Mouse (Mus musculus): ENCODE data around the gene Elmo1. TPM values are rescaled to one million over a fixed set of nuclear protein-coding genes. Genes with fewer than 3 reads are reported as not detected.

Gene Elmo1
- polyA plus RNA-seq, 1 experiment from 2014 or later: 17.4 TPM

- Histone ChIP-seq H3K9ac (no peak overlapping the region), H3K9me3 (no peaks in the 10 kb centered on the region), H3K36me3 (no peaks in the 10 kb centered on the region), H3K27me3 (no peaks in the 10 kb centered on the region), H3K4me1 (no peaks in the 10 kb centered on the region), H3K27ac (no peak overlapping the region), H3K4me3 (no peak overlapping the region), H3K4me2 (no peak overlapping the region)
- WGBS: 25% methylated on average over 7 of the region's 7 CpGs
- no peak for ATAC-seq (ENCODE audit: insufficient number of reproducible peaks, low FRiP score, low TSS enrichment, low read depth)
Observed at GRCm38 (mm10) chr13:20365828-20366593, 275.6 kb downstream of the Elmo1 start.

GRCm38 (mm10) chr13:20370036-20370802, 279.8 kb downstream of the Elmo1 start:
- no peak for ATAC-seq (ENCODE audit: insufficient number of reproducible peaks, low FRiP score, low TSS enrichment, low read depth)
- no peak overlapping the region for H3K4me3 ChIP-seq
- no peaks in the 10 kb centered on the region for H3K36me3 ChIP-seq
- WGBS: 75% methylated on average over 5 of the region's 5 CpGs
- no peak overlapping the region for H3K27ac ChIP-seq
- no peaks in the 10 kb centered on the region for H3K27me3 ChIP-seq
- H3K4me2 ChIP-seq: no peak overlapping the region
- H3K9ac ChIP-seq: no peak overlapping the region
- no peaks in the 10 kb centered on the region for H3K4me1 ChIP-seq
- no peaks in the 10 kb centered on the region for H3K9me3 ChIP-seq

- H3K27ac ChIP-seq: no peak overlapping the region
- no peaks in the 10 kb centered on the region for H3K9me3 ChIP-seq
- no peak overlapping the region for H3K4me2 ChIP-seq
- H3K4me3 ChIP-seq: no peak overlapping the region
- H3K36me3 ChIP-seq: no peaks in the 10 kb centered on the region
- 80% methylated on average over 6 of the region's 6 CpGs for WGBS
- H3K27me3 ChIP-seq: no peaks in the 10 kb centered on the region
- ATAC-seq (ENCODE audit: insufficient number of reproducible peaks, low FRiP score, low TSS enrichment, low read depth): no peak
- H3K4me1 ChIP-seq: no peaks in the 10 kb centered on the region
- no peak overlapping the region for H3K9ac ChIP-seq
Observed at GRCm38 (mm10) chr13:20371501-20371900, 281.1 kb downstream of the Elmo1 start.

- no peak for ATAC-seq (ENCODE audit: insufficient number of reproducible peaks, low FRiP score, low TSS enrichment, low read depth)
- WGBS: 56% methylated on average over 4 of the region's 4 CpGs
Observed at GRCm38 (mm10) chr13:20372335-20372734, 281.9 kb downstream of the Elmo1 start.

GRCm38 (mm10) chr13:20378869-20379268, 288.5 kb downstream of the Elmo1 start:
- no peak overlapping the region for H3K4me2 ChIP-seq
- no peak overlapping the region for H3K4me3 ChIP-seq
- H3K9me3 ChIP-seq: no peaks in the 10 kb centered on the region
- H3K36me3 ChIP-seq: no peaks in the 10 kb centered on the region
- H3K4me1 ChIP-seq: no peaks in the 10 kb centered on the region
- H3K27me3 ChIP-seq: no peaks in the 10 kb centered on the region
- H3K9ac ChIP-seq: no peak overlapping the region
- 65% methylated on average over 8 of the region's 8 CpGs for WGBS
- H3K27ac ChIP-seq: no peak overlapping the region
- no peak for ATAC-seq (ENCODE audit: insufficient number of reproducible peaks, low FRiP score, low TSS enrichment, low read depth)

More at GRCm38 (mm10) chr13:20372335-20372734, 281.9 kb downstream of the Elmo1 start:
- Histone ChIP-seq H3K27ac (no peak overlapping the region), H3K27me3 (no peaks in the 10 kb centered on the region), H3K9me3 (no peaks in the 10 kb centered on the region), H3K4me2 (no peak overlapping the region), H3K9ac (no peak overlapping the region), H3K36me3 (no peaks in the 10 kb centered on the region), H3K4me3 (no peak overlapping the region), H3K4me1 (no peaks in the 10 kb centered on the region)

- Histone ChIP-seq H3K4me2 (no peak overlapping the region), H3K4me1 (no peaks in the 10 kb centered on the region), H3K4me3 (no peak overlapping the region), H3K9ac (no peak overlapping the region), H3K27me3 (no peaks in the 10 kb centered on the region), H3K36me3 (no peaks in the 10 kb centered on the region), H3K9me3 (no peaks in the 10 kb centered on the region), H3K27ac (no peak overlapping the region)
- ATAC-seq (ENCODE audit: insufficient number of reproducible peaks, low FRiP score, low TSS enrichment, low read depth): no peak
- 78% methylated on average over 1 of the region's 1 CpGs for WGBS
Observed at GRCm38 (mm10) chr13:20383875-20384274, 293.5 kb downstream of the Elmo1 start.

- Histone ChIP-seq H3K27ac (no peak overlapping the region), H3K4me1 (no peaks in the 10 kb centered on the region), H3K4me2 (no peak overlapping the region), H3K36me3 (no peaks in the 10 kb centered on the region), H3K9ac (no peak overlapping the region), H3K9me3 (no peaks in the 10 kb centered on the region), H3K4me3 (no peak overlapping the region), H3K27me3 (no peaks in the 10 kb centered on the region)
- ATAC-seq (ENCODE audit: insufficient number of reproducible peaks, low FRiP score, low TSS enrichment, low read depth): no peak
- 77% methylated on average over 2 of the region's 2 CpGs for WGBS
Observed at GRCm38 (mm10) chr13:20384846-20385245, 294.4 kb downstream of the Elmo1 start.

GRCm38 (mm10) chr13:20385423-20385822, 295.0 kb downstream of the Elmo1 start:
- H3K9me3 ChIP-seq: no peaks in the 10 kb centered on the region
- no peaks in the 10 kb centered on the region for H3K36me3 ChIP-seq
- H3K9ac ChIP-seq: no peak overlapping the region
- H3K27me3 ChIP-seq: no peaks in the 10 kb centered on the region
- no peak for ATAC-seq (ENCODE audit: insufficient number of reproducible peaks, low FRiP score, low TSS enrichment, low read depth)
- no peaks in the 10 kb centered on the region for H3K4me1 ChIP-seq
- H3K27ac ChIP-seq: no peak overlapping the region
- WGBS: 62% methylated on average over 2 of the region's 2 CpGs
- H3K4me3 ChIP-seq: no peak overlapping the region
- no peak overlapping the region for H3K4me2 ChIP-seq

- H3K27ac ChIP-seq: no peak overlapping the region
- H3K9me3 ChIP-seq: no peaks in the 10 kb centered on the region
- H3K27me3 ChIP-seq: no peaks in the 10 kb centered on the region
- no peak overlapping the region for H3K4me2 ChIP-seq
- no peak for ATAC-seq (ENCODE audit: insufficient number of reproducible peaks, low FRiP score, low TSS enrichment, low read depth)
- H3K4me3 ChIP-seq: no peak overlapping the region
- WGBS: 79% methylated on average over 4 of the region's 4 CpGs
- H3K36me3 ChIP-seq: no peaks in the 10 kb centered on the region
- no peak overlapping the region for H3K9ac ChIP-seq
- H3K4me1 ChIP-seq: no peaks in the 10 kb centered on the region
Observed at GRCm38 (mm10) chr13:20386462-20387141, 296.2 kb downstream of the Elmo1 start.

- Histone ChIP-seq H3K27me3 (no peaks in the 10 kb centered on the region), H3K4me1 (no peaks in the 10 kb centered on the region), H3K36me3 (no peaks in the 10 kb centered on the region), H3K9ac (no peak overlapping the region), H3K27ac (no peak overlapping the region), H3K9me3 (no peaks in the 10 kb centered on the region), H3K4me3 (no peak overlapping the region), H3K4me2 (no peak overlapping the region)
- WGBS: 72% methylated on average over 3 of the region's 3 CpGs
- ATAC-seq (ENCODE audit: insufficient number of reproducible peaks, low FRiP score, low TSS enrichment, low read depth): no peak
Observed at GRCm38 (mm10) chr13:20392824-20393598, 302.6 kb downstream of the Elmo1 start.

- H3K27ac ChIP-seq: no peak overlapping the region
- no peak overlapping the region for H3K4me2 ChIP-seq
- H3K27me3 ChIP-seq: no peaks in the 10 kb centered on the region
- no peaks in the 10 kb centered on the region for H3K9me3 ChIP-seq
- H3K4me1 ChIP-seq: no peaks in the 10 kb centered on the region
- 77% methylated on average over 3 of the region's 3 CpGs for WGBS
- no peak overlapping the region for H3K9ac ChIP-seq
- no peak overlapping the region for H3K4me3 ChIP-seq
- no peak for ATAC-seq (ENCODE audit: insufficient number of reproducible peaks, low FRiP score, low TSS enrichment, low read depth)
- no peaks in the 10 kb centered on the region for H3K36me3 ChIP-seq
Observed at GRCm38 (mm10) chr13:20397744-20398143, 307.3 kb downstream of the Elmo1 start.
